Mouse (Mus musculus) heart, postnatal 0 days (tissue): ENCODE measurements at regions not wholly inside any gene's neighbourhood (a gene's known extent, or its start where the extent isn't known, plus 50 kb on each side); places are given as distances from the start of the nearest gene placed in this dataset.

ENCODE experiments used
- CTCF ChIP-seq: IDR thresholded peaks from 2 replicates; pipeline ENCODE4 v1.5.1; 2016; ENCODE audit warnings: antibody characterized with exemption, control low read depth, low read depth
- EP300 ChIP-seq: IDR thresholded peaks from 2 replicates; pipeline ENCODE4 v1.6.1; 2016; ENCODE audit warnings: antibody characterized with exemption, low read depth

DNA sequence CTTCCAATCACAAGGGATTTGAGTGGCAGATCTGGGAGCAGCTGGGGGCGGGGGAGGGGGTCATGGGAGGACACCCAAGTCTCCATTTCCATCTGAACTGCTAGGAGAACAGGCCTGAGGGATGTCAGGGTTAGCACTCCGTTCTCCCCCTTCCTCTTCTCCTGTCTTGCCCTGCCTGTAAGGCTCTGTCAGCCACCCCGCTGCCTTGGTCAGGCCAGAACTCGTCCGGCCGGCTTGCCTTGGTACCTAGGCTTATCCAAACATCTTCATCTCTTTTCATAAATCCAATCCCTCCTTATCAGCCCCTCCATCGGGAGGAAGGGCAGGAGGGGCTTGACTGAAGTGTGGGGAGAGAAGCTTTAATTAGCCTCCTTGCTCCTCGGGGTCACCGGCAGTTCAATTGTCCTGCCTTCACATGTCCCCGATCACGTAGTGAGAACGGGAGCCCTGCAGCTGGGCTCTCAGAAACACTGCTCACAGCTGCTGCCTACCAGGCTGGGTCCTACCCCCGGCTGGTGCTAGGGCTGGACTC, 208.0 kb downstream of the Sox9 start:
- TF ChIP-seq CTCF (no peak), EP300 (no peak)
